Mouse (Mus musculus) erythroid progenitor cell, adult 5-6 weeks (primary cell): Measurements from ENCODE around the gene Umps. TPM values are rescaled to one million over a fixed set of nuclear protein-coding genes. Genes with fewer than 3 reads are reported as not detected.

Source experiments
- ATAC-seq: replicated peaks from 2 replicates; pipeline ENCODE4 v1.8.0; 2016; ENCODE audit warnings: moderate number of reproducible peaks, mild to moderate bottlenecking, moderate TSS enrichment, inconsistent platforms; ENCODE audit not compliant: poor library complexity, low FRiP score, severe bottlenecking
- total RNA-seq, 2 experiments: library from RNA; stranded (forward) in 1 of 2; stranded (reverse) in 1 of 2; fragments of 150-400 nt in 1 of 2; fragments of 186-747, 209-891 nt in 1 of 2; gene quantifications; 2 replicates each; pipeline versions ENCODE4 v1.2.3 to v1.2.4; 2015 to 2017; ENCODE audit warnings: low replicate concordance in 2 of 2

The Umps gene
- total RNA-seq (2015; ENCODE audit: low replicate concordance) (5.4 TPM in 2 replicates), total RNA-seq (2017; ENCODE audit: low replicate concordance) (8.5 and 9.2 TPM in 2 replicates)

GRCm38 (mm10) chr16:33966538-33967282 is at the start of gene Umps:
TSS of gene Umps (minus strand) at chr16:33967038.
- ATAC-seq: peak; percentile 90

- ATAC-seq: no peak
These were observed 45.4 kb upstream of the Umps start for GRCm38 (mm10) chr16:34011991-34012845.

- ATAC-seq: no peak
These were observed 42.7 kb upstream of the Umps start for GRCm38 (mm10) chr16:34009567-34009966.

GRCm38 (mm10) chr16:34005986-34006385 is 39.1 kb upstream of the Umps start:
- ATAC-seq: no peak

- no peak for ATAC-seq
These were observed 37.3 kb upstream of the Umps start for GRCm38 (mm10) chr16:34004128-34004578.

- no peak for ATAC-seq
These were observed 36.8 kb upstream of the Umps start for GRCm38 (mm10) chr16:34003566-34004127.

- ATAC-seq: no peak
These were observed 33.9 kb upstream of the Umps start for GRCm38 (mm10) chr16:34000715-34001114.

- no peak for ATAC-seq
These were observed 32.5 kb upstream of the Umps start for GRCm38 (mm10) chr16:33999388-33999787.

- ATAC-seq: no peak
These were observed 31.2 kb upstream of the Umps start for GRCm38 (mm10) chr16:33998011-33998410.

GRCm38 (mm10) chr16:33996030-33996429 is 29.2 kb upstream of the Umps start:
- 0 out of 2 replicates have a peak, but pooled peaks have one; percentile 43 for ATAC-seq

- ATAC-seq: no peak
These were observed 28.7 kb upstream of the Umps start for GRCm38 (mm10) chr16:33995496-33995895.

GRCm38 (mm10) chr16:33994321-33994720 is 27.5 kb upstream of the Umps start:
- no peak for ATAC-seq

GRCm38 (mm10) chr16:33990712-33991111 is 23.9 kb upstream of the Umps start:
- no peak for ATAC-seq

GRCm38 (mm10) chr16:33989106-33989505 is 22.3 kb upstream of the Umps start:
- no peak for ATAC-seq

- peak; percentile 72; the same call in 1 of the 2 replicates for ATAC-seq
These were observed 21.6 kb upstream of the Umps start for GRCm38 (mm10) chr16:33988358-33989012.

- no peak for ATAC-seq
These were observed 20.2 kb upstream of the Umps start for GRCm38 (mm10) chr16:33986993-33987392.

- no peak for ATAC-seq
These were observed 18.5 kb upstream of the Umps start for GRCm38 (mm10) chr16:33985372-33985771.

GRCm38 (mm10) chr16:33983712-33984111 is 16.9 kb upstream of the Umps start:
- no peak for ATAC-seq

GRCm38 (mm10) chr16:33979855-33980254 is 13.0 kb upstream of the Umps start:
- ATAC-seq: no peak

- ATAC-seq: peak; percentile 71
These were observed 424 bp upstream of the Umps start for GRCm38 (mm10) chr16:33967283-33967640.
